Mouse (Mus musculus): ENCODE results near the gene Gm960. TPM values are rescaled to one million over a fixed set of nuclear protein-coding genes. Genes with fewer than 3 reads are reported as not detected.
"Not testable (repeated sequence)": the region's sequence is repeated elsewhere in the genome, so short reads cannot be mapped to it uniquely, and the experiment has no call there.

Gene Gm960
- polyA plus RNA-seq, 1 experiment from 2014 or later: 2.3 TPM

- 86% methylated on average over 4 of the region's 4 CpGs for WGBS
- peaks cover 18% of the 10 kb centered on the region for H3K36me3 ChIP-seq
- no peak overlapping the region for H3K9ac ChIP-seq
- no peak overlapping the region for H3K27ac ChIP-seq
- H3K4me2 ChIP-seq: no peak overlapping the region
- no peaks in the 10 kb centered on the region for H3K27me3 ChIP-seq (replicated peaks)
- no peak for ATAC-seq (ENCODE audit: insufficient read depth, low FRiP score, low read depth)
- peaks cover 30% of the 10 kb centered on the region for H3K4me1 ChIP-seq
- no peaks in the 10 kb centered on the region for H3K9me3 ChIP-seq
- no peak overlapping the region for H3K4me3 ChIP-seq (replicated peaks)
These were observed 90.0 kb downstream of the Gm960 start for GRCm38 (mm10) chr19:4608511-4608910.

- WGBS: 93% methylated on average over 12 of the region's 12 CpGs
These were observed 91.1 kb downstream of the Gm960 start for GRCm38 (mm10) chr19:4607406-4607805.

GRCm38 (mm10) chr19:4605654-4606053 lies 92.8 kb downstream of the Gm960 start:
- Histone ChIP-seq H3K9ac (no peak overlapping the region), H3K27me3 (replicated peaks) (no peaks in the 10 kb centered on the region), H3K4me1 (peaks cover 21% of the 10 kb centered on the region), H3K9me3 (no peaks in the 10 kb centered on the region), H3K36me3 (no peaks in the 10 kb centered on the region), H3K27ac (no peak overlapping the region), H3K4me3 (replicated peaks) (no peak overlapping the region), H3K4me2 (no peak overlapping the region)
- no peak for ATAC-seq (ENCODE audit: insufficient read depth, low FRiP score, low read depth)
- WGBS: 59% methylated on average over 4 of the region's 4 CpGs

More at GRCm38 (mm10) chr19:4607406-4607805, 91.1 kb downstream of the Gm960 start:
- ATAC-seq (ENCODE audit: insufficient read depth, low FRiP score, low read depth): no peak
- H3K4me3 ChIP-seq (replicated peaks): no peak overlapping the region
- H3K9me3 ChIP-seq: no peaks in the 10 kb centered on the region
- H3K36me3 ChIP-seq: peaks cover 14% of the 10 kb centered on the region; the same call in 1 of the 2 replicates
- H3K27ac ChIP-seq: no peak overlapping the region
- H3K4me2 ChIP-seq: no peak overlapping the region
- H3K4me1 ChIP-seq: peaks cover 21% of the 10 kb centered on the region
- H3K27me3 ChIP-seq (replicated peaks): no peaks in the 10 kb centered on the region
- no peak overlapping the region for H3K9ac ChIP-seq

GRCm38 (mm10) chr19:4603801-4604723 lies 94.4 kb downstream of the Gm960 start:
- Histone ChIP-seq H3K27ac (no peak overlapping the region; the same call in 1 of the 2 replicates), H3K4me2 (0 out of 2 replicates have a peak overlapping the region, but pooled peaks have one; percentile 21), H3K27me3 (replicated peaks) (no peaks in the 10 kb centered on the region), H3K9ac (no peak overlapping the region), H3K36me3 (no peaks in the 10 kb centered on the region), H3K4me3 (replicated peaks) (no peak overlapping the region), H3K9me3 (no peaks in the 10 kb centered on the region), H3K4me1 (peaks cover 21% of the 10 kb centered on the region)
- ATAC-seq (ENCODE audit: insufficient read depth, low FRiP score, low read depth): peak; percentile 76
- WGBS: 39% methylated on average over 24 of the region's 24 CpGs

- Histone ChIP-seq H3K4me1 (peaks cover 21% of the 10 kb centered on the region), H3K9me3 (no peaks in the 10 kb centered on the region), H3K4me3 (replicated peaks) (no peak overlapping the region), H3K36me3 (no peaks in the 10 kb centered on the region), H3K9ac (no peak overlapping the region), H3K4me2 (no peak overlapping the region), H3K27me3 (replicated peaks) (no peaks in the 10 kb centered on the region), H3K27ac (no peak overlapping the region)
- ATAC-seq (ENCODE audit: insufficient read depth, low FRiP score, low read depth): no peak
- WGBS: 88% methylated on average over 20 of the region's 20 CpGs
These were observed 96.0 kb downstream of the Gm960 start for GRCm38 (mm10) chr19:4602459-4602858.

- no peaks in the 10 kb centered on the region for H3K4me1 ChIP-seq
- no peak overlapping the region for H3K27ac ChIP-seq
- 65% methylated on average over 2 of the region's 2 CpGs for WGBS
- no peak overlapping the region for H3K4me3 ChIP-seq (replicated peaks)
- no peak for ATAC-seq (ENCODE audit: insufficient read depth, low FRiP score, low read depth)
- H3K4me2 ChIP-seq: no peak overlapping the region
- H3K27me3 ChIP-seq (replicated peaks): no peaks in the 10 kb centered on the region
- H3K9ac ChIP-seq: no peak overlapping the region
- no peaks in the 10 kb centered on the region for H3K36me3 ChIP-seq
- no peaks in the 10 kb centered on the region for H3K9me3 ChIP-seq
These were observed 102.4 kb downstream of the Gm960 start for GRCm38 (mm10) chr19:4596071-4596470.

GRCm38 (mm10) chr19:4593792-4594522 lies 104.5 kb downstream of the Gm960 start:
- H3K4me1 ChIP-seq: no peaks in the 10 kb centered on the region
- no peak overlapping the region for H3K27ac ChIP-seq
- H3K27me3 ChIP-seq (replicated peaks): no peaks in the 10 kb centered on the region
- no peak overlapping the region for H3K4me3 ChIP-seq (replicated peaks)
- H3K36me3 ChIP-seq: no peaks in the 10 kb centered on the region
- peak; percentile 53; the same call in 1 of the 2 replicates for ATAC-seq (ENCODE audit: insufficient read depth, low FRiP score, low read depth)
- H3K4me2 ChIP-seq: no peak overlapping the region
- H3K9me3 ChIP-seq: no peaks in the 10 kb centered on the region
- 55% methylated on average over 7 of the region's 7 CpGs for WGBS
- H3K9ac ChIP-seq: no peak overlapping the region

GRCm38 (mm10) chr19:4590025-4590424 lies 108.4 kb downstream of the Gm960 start:
- WGBS: 68% methylated on average over 3 of the region's 3 CpGs
- Histone ChIP-seq H3K36me3 (no peaks in the 10 kb centered on the region), H3K9ac (no peak overlapping the region), H3K27me3 (replicated peaks) (no peaks in the 10 kb centered on the region), H3K9me3 (no peaks in the 10 kb centered on the region), H3K4me3 (replicated peaks) (no peak overlapping the region), H3K4me2 (no peak overlapping the region), H3K4me1 (no peaks in the 10 kb centered on the region), H3K27ac (peak overlapping the region; percentile 16; the same call in 1 of the 2 replicates)
- no peak for ATAC-seq (ENCODE audit: insufficient read depth, low FRiP score, low read depth)

GRCm38 (mm10) chr19:4589081-4589480 lies 109.4 kb downstream of the Gm960 start:
- no peak overlapping the region for H3K9ac ChIP-seq
- no peak for ATAC-seq (ENCODE audit: insufficient read depth, low FRiP score, low read depth)
- H3K9me3 ChIP-seq: no peaks in the 10 kb centered on the region
- H3K4me2 ChIP-seq: no peak overlapping the region
- H3K4me3 ChIP-seq (replicated peaks): no peak overlapping the region
- no peak overlapping the region for H3K27ac ChIP-seq
- H3K27me3 ChIP-seq (replicated peaks): no peaks in the 10 kb centered on the region
- H3K36me3 ChIP-seq: no peaks in the 10 kb centered on the region
- H3K4me1 ChIP-seq: no peaks in the 10 kb centered on the region
- 81% methylated on average over 1 of the region's 1 CpGs for WGBS

- ATAC-seq (ENCODE audit: insufficient read depth, low FRiP score, low read depth): no peak
- 63% methylated on average over 3 of the region's 3 CpGs for WGBS
- no peak overlapping the region for H3K27ac ChIP-seq
These were observed 110.0 kb downstream of the Gm960 start for GRCm38 (mm10) chr19:4588430-4588829.

GRCm38 (mm10) chr19:4587426-4587825 lies 111.0 kb downstream of the Gm960 start:
- Histone ChIP-seq H3K36me3 (no peaks in the 10 kb centered on the region), H3K4me3 (replicated peaks) (no peak overlapping the region), H3K27me3 (replicated peaks) (no peaks in the 10 kb centered on the region), H3K27ac (no peak overlapping the region), H3K4me2 (no peak overlapping the region), H3K9ac (no peak overlapping the region), H3K4me1 (no peaks in the 10 kb centered on the region), H3K9me3 (no peaks in the 10 kb centered on the region)
- WGBS: 69% methylated on average over 2 of the region's 2 CpGs
- ATAC-seq (ENCODE audit: insufficient read depth, low FRiP score, low read depth): no peak

More at GRCm38 (mm10) chr19:4588430-4588829, 110.0 kb downstream of the Gm960 start:
- H3K9ac ChIP-seq: no peak overlapping the region
- no peaks in the 10 kb centered on the region for H3K9me3 ChIP-seq
- no peaks in the 10 kb centered on the region for H3K36me3 ChIP-seq
- H3K4me1 ChIP-seq: no peaks in the 10 kb centered on the region
- no peak overlapping the region for H3K4me2 ChIP-seq
- no peak overlapping the region for H3K4me3 ChIP-seq (replicated peaks)
- H3K27me3 ChIP-seq (replicated peaks): no peaks in the 10 kb centered on the region

GRCm38 (mm10) chr19:4586783-4587182 lies 111.7 kb downstream of the Gm960 start:
- H3K36me3 ChIP-seq; H3K27me3 ChIP-seq (replicated peaks); H3K9ac ChIP-seq; H3K4me1 ChIP-seq; H3K4me2 ChIP-seq; H3K4me3 ChIP-seq (replicated peaks); H3K9me3 ChIP-seq; ATAC-seq (ENCODE audit: insufficient read depth, low FRiP score, low read depth); H3K27ac ChIP-seq: not testable (repeated sequence)
